Comparison of ENCODE assay signal across 16 mouse cellular contexts in genomic region chr19:37281710-37282109, GRCm38 (mm10).
"Had no signal": no experiment of that assay in that cellular context is flagged by ENCODE, and none has a peak within 500 bp of the region (broad histone marks: within the 10 kb centered on the region; RNA-seq: fewer than 3 reads in every experiment).

No protein-coding gene starts in this region.

- H3K27ac ChIP-seq: lung, embryonic 15.5 days; macrophage; midbrain, embryonic 13.5 days; midbrain, embryonic 15.5 days; neural tube, embryonic 12.5 days; stomach, embryonic 15.5 days; stomach, postnatal 0 days had no signal

- ATAC-seq: liver, postnatal 0 days; lung, postnatal 0 days; midbrain, embryonic 13.5 days; midbrain, embryonic 15.5 days had no signal

- DNase-seq: liver, postnatal 0 days; lung, adult 2 months; lung, postnatal 14 days; lung, postnatal 36 days; thymus, adult 18-20 months; thymus, postnatal 14 days; thymus, postnatal 36 days had no signal

- H3K4me3 ChIP-seq: lung, embryonic 15.5 days; megakaryocyte, embryonic 14.5 days; midbrain, embryonic 13.5 days; midbrain, embryonic 15.5 days; neural tube, embryonic 12.5 days; stomach, embryonic 15.5 days had no signal
